Mouse (Mus musculus) urinary bladder, postnatal 14 days (tissue): Measurements from ENCODE around the gene Chdh.
A peak's percentile ranks its signal among the peaks of the same experiment; 100 is the strongest.

Experiments used
- DNase-seq: peaks from one replicate; pipeline ENCODE4 v3.0.0; 2021; ENCODE audit warnings: low spot score

The Chdh gene

DNA sequence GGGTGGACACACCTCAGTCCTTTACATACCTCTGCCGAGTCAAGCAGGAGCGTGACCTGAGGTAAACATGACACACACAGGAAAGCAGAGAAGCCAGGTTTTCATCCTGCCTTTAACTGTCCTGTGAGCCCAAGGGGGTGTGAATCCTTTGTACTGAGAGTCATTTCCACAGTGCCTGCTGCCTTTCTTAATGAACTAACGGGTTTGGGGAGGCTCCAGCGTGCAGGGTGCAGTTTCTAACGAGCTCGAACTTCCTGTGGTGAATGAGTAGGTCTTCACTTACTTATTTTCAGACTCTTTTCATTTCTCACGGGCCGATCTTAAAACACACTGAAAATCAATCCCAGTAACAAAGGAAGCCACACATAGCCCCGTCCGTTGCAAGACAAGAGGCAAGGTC, 5.7 kb downstream of the Chdh start:
- DNase-seq: no peak

DNA sequence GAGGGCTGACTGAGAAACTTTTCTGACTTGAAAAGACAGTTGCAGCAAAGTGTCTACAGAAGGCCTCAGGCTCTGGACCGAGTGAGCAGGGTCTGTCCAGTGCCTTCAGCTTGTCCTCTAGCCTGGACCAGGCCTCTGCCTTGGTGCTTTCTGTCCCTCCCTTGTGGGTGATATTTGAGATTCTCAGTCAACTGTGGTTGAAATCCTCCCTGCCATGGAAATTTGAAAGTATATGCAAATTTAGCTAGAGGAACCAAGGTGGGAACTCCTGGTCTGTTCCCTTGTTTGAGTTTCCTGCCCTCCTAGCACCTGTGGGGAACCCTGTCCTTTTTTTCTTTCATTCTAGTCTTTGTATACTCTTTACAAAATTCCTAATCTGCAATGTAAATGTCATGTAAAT, 6.2 kb downstream of the Chdh start:
- no peak for DNase-seq

DNA sequence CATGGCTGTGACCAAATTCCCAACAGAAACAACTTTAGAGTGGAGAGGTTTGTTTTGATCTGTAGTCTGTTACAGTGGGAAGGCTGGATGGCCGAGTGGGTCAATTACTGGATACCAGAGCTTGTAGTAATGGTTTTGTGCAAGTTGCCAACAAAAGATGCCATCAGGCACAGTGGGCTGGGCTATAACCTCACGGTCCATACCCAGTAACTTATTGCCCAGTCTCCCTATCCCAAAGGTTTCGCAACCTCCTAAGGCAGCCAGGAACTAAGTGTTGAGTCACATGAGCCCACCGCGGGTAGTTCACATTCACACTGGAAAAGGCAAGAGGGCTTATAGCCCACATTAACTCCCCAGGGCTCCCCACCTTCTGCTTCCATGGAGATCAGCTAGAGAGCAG, 7.8 kb downstream of the Chdh start:
- DNase-seq: no peak

DNA sequence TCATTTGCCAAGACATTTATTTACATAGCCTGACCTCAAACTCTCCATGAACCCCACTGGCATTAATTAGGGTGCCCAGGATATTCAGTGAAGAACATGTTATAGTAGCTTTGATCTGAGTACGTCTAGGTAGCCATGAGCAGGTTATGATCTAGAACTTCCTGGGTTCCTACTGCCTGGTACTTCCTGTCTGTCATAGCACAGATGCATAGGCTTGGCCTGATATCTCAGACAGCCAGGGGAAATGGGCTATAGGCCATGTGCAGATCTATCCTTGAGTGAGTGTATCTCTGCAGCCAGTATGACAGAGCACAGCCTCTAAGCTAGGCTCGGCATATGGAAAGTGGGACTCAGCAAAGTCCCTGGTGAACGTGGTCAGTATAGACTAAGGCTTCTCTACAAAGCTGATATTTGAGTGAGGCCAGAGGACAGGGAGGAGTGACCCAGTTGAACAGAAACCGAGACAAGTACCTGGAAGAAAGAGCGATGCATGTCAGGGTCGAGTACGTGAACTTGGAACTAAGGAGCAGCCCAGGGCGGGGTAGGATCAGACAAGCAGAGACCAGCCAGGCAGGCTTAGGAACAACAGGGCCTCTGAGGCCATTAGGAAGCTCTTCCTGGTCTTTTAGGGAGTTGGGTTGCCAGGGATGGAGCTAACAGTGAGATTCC, 9.1 kb downstream of the Chdh start:
- DNase-seq: no peak

DNA sequence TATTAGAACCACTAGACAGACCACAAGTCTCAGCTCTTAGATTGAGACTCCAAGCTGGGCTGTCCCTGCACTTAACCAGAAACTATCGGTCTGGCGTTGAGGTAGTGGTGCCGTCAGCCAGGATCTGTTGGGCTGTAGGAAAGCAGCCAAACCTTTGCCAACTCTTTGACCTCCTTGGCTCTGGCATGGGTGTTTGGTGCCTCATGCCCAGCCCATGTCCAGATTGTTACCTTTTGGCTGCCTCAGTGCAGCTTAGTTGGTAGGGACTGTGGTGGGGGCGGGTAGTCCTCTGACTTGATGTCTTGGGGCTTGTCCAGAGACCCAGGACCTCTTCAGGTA, 9.6 kb downstream of the Chdh start:
- no peak for DNase-seq

DNA sequence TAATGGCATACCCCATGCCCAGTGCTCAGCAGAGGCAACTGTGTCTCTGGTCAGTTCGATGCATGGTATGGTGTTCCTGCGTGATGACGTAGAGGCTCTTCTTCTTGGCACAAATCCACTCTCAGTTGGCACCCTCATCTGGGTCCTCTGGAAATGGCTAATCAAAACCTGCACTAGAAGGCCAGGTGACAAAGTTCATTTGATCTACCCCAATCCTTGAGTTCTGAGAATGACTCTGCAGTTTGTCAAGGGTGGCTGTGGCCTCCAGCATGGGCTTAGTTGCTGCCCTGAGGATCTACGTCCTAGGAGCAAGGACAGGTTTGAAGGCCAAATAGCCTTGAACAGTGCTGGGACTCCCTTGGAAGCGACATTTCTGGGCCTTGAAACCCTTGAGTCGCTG, 10.0 kb downstream of the Chdh start:
- DNase-seq: no peak

DNA sequence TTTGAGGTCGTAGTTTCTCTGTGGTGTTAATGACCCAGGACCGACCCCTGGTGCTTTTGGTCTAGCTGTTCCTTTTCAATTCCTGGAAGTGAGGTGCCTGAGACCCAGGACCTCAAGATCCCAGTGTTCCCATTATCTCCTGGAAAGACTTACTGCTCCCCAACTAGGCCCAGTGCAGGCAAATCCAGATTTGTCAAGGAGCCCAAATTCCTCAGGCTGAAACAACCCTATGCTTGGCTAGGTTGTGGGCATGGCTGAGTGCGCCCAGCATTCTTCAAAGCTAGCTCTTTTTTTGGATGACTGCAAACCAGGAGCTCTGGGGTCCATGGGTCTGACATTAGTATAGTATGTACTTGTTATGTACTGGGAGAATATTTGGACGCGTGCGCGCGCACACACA, 10.6 kb downstream of the Chdh start:
- DNase-seq: no peak

DNA sequence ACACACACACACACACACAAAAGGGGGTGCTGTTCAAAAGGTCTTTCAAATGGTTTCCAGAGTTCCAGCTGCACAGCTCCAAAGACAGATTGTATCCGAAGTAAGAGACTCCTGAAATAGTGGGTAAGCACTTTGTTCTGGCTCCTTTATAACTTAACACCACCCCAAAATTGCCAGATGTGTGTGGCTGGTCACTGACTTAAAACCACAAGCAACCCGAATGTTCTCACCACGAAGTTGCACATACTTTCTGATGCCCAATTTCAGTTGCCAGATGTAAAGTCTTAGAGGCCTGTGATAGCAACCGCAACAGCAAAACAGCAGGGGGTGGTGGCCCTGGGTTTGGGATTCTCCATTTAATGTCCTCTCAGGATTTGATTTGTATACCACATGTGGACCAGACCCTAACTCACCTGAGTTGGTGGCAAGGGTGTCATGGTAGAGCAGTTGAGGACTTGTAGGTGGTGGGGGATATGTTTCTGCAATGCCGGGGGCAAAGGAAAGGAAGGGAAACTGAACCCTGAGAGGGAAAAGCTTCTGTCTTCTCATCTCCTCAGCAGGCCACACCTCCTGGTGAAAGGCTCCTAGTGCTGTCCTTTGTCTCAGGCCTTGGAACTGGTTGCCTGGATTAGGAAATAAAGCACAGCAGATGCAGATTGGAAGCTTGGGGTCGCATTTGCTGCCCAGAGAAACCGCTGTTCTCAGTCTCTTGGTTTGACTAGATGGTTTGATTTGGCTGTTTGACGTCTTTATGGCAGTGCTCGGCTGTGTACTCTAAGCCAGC, 11.2 kb downstream of the Chdh start:
- DNase-seq: no peak

DNA sequence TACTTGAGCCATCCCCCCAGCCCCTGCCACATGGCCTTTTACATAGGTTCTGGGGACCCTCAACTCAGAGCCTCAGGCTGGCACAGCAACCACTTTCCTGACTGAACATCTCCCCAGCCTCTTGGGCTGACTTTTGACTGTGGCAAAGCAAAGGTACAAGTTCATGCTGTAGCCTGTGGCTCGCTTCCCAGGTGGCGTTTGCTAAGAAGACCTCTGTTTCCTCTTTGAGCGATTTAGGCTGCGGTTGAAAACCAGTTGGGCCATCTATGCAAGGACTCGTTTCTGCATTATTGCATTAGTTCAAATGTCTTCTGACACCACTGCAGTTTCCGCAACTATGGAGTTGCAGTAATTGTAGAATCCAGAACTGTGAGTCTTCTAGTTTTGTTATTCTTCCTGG, 13.6 kb downstream of the Chdh start:
- DNase-seq: no peak

DNA sequence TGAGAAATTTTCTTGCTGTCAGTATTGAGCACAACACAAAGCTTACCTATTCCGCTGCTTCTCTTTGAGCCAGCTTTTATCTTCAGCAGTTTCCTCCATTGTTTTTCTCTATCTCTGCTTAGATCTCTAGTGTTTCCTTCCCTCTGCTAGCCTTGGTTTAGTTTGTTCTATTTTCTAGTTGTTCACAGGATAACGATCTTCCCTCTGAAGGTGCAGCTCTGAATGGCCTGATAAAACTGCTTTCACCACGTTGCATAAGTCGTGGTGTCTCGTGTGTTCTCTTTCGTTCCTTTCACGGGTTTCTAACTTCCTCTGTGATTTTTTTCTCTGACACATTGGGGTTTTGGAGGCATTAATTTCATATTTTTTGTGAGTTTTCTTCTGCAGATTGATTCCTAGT, 15.6 kb downstream of the Chdh start:
- no peak for DNase-seq

DNA sequence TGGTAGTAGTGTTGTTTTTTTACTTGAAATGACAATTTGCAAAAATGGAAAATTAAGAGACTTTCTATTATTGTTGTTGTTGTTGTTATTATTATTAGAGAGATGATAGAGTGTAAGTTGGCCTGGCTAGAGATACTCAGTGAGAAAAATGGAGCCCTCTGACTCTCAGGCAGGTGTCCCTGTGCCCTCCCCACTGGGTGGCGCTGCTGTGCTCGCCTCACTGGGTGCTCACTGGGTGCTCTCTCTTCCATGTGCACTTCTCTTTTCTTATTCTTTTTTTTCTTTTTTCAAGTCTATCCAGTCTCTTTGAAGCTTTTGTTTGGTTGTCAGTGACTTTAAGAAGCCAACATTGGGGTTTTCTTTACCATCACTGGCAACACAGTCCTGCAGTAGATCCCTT, 18.6 kb downstream of the Chdh start:
- no peak for DNase-seq

DNA sequence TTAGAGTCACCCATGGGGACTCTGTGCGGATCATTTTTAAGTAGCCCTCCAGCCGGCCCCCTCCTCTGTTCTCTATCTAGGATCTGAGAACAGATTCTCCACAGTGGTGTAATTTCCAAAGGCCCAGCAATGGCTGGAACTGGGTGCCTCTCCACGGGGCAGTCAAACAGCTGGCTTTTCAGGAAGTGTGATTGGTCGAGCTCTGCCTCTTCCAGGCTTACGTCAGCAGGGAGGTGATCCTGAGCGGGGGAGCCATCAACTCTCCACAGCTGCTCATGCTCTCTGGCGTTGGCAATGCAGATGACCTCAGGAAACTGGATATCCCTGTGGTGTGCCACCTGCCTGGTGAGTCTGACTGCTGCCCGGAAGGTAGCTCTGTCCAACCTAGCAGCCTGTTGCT, 24.6 kb downstream of the Chdh start:
- no peak for DNase-seq

DNA sequence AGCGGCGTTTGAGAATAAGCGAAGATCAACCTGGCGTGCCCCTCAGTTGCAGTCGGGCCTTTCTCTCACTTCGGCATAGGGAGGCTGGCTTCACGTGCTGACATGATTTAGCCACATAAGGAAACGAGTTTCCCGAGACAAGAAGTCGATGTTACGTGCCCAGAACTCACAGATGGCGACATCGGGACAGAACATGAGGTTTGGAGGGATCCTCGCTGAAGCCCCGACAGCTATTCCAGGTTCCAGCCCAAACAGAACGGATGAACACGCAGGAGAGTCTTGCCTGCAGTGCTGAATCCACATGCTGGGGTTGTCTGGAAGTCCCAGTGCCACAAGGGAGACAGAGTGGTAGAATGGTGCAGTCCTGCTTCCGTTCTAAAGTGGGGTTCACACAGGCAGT, 29.6 kb downstream of the Chdh start:
- no peak for DNase-seq

DNA sequence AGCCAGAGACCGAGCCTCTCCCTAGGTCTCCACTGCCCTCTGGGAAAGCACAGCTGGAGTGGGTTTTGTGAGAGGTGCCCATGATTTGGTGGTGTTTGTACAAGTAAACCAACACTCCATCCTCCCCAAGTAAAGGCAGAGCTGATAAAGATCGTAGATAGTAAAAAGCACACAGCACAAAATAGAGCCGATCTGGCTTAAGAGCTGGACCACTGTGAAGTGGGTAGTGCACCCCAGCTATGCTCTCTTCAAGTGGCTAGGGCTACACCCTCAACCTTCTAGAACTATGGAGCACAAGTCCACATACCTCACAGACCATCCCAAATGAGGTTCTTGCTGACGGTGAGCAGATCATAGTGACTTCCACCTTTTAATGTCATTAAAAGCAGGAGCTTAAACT, 30.6 kb downstream of the Chdh start:
- no peak for DNase-seq

DNA sequence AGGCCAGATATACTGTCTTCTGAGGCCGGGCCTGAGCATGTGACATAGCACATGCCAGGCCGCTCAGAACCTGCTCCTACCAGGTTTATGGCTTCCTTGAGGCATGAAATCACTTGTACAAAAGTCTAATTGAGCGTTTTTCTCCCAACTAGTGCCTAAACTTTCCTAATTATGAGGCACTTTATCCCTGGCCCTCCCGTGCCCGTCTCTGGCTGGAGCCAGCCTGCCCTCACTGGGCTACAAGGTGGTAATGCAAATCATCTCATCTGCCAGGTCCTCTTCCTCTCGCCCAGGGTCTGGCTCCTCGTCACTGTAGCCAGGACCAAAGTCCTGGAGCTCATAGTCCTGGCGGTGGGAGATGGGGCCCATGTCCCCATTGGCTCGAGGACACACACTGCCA, 33.0 kb downstream of the Chdh start:
- no peak for DNase-seq

DNA sequence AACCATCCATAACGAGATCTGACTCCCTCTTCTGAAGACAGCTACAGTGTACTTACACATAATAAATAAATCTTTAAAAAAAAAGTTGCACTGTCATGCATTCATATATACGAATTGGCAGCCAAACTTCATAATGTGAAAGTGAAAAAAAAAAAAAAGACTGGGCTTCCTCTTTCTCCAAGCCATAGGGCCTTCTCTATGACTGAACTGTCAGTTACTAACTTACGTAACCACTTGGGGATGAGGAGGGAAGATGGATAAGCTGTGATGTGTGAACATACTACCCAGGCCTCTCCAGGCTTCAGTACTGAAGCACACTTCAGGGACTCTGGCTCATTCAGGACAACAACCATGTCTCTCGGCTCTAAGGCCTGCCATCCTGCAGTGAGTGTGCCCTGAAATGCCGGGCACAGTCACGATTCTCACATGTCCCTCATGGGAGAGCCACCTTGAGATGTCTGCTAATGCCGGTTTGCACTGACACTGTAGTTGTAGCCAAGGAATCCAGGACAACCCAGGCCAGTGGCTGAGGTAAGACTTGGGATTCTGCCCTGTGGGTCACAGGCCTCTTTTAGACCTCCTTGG, 34.6 kb downstream of the Chdh start:
- DNase-seq: no peak

DNA sequence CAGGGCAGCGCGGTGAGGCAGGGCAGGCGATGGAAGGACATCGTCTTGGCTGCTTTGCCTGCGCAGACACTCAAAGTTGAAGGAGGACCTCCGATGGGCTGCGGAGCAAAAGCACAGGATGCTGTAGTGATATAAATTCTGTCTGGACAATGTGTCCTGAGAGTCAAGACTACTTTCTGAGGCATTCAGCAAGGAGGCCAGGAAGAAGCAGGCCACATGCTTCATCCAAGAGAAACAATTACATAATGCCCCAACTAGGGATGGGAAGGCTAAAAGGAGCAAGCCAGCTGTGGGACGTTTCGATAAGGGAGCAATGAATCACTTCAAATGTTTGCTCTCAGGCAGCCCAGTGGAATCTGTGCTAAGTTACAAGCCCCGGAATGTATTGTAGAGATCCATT, 36.4 kb downstream of the Chdh start:
- peak; percentile 38 for DNase-seq

DNA sequence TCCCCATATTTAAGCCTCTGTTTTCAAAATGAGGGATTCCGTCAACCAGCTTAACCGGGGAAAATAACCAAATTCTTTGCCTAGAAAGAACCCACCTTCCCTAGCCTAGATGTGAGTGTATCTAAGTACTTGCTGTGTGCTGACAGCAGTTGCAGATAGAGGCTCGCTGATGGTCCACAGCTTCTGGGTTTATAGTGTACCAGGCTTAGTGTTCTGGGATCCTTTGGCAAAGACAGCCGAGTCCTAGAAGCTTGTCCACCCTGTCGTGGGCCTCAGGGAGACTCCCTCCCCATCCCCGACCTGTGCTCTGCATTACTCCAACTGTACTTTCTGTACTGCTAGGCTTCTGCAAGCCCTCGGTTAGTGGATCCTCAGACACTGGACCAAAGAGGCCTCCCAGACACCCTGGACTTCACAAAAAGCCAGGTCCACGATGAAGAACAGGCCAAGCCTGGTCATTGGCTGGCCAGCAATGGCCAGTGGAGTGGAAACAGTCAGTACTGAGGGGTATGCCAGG, 36.9 kb downstream of the Chdh start:
- no peak for DNase-seq

DNA sequence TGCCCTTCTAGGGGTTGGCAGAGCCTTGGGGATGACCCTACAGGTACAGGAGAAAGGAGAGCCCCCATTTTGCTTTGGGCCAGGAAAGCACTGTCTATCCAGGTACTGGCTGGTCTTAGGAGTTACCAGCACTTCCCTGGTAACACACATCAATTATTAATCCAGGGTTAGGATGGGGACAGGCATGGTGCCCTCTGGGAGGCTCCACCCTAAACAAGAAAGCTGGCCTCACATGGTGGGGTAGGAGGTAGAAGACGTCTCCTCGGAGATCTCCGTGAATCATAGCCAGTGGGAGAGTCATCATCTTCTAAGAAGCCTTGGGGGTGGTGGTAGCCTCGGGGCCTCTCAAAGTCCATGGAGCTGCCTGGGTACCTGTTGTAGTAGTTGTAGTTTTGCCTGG, 38.2 kb downstream of the Chdh start:
- DNase-seq: no peak

DNA sequence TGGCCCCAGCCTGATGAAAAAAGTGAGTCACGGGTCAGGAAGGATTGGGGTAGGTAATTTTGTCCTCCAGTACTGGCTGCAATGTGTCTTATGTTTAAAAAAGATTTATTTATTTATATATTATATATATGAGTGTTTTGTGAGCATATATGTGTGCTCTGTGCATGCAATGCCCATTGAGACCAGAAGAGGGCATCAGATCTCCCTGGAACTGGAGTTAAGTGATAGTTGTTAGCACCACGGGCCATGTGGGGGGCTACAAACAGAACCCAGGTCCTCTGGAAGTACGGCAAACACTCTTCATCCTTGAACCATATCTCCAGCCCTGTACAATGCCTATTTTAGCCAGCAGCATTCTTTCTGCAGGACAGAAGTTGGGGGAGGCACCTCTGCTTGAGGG, 39.2 kb downstream of the Chdh start:
- DNase-seq: no peak

DNA sequence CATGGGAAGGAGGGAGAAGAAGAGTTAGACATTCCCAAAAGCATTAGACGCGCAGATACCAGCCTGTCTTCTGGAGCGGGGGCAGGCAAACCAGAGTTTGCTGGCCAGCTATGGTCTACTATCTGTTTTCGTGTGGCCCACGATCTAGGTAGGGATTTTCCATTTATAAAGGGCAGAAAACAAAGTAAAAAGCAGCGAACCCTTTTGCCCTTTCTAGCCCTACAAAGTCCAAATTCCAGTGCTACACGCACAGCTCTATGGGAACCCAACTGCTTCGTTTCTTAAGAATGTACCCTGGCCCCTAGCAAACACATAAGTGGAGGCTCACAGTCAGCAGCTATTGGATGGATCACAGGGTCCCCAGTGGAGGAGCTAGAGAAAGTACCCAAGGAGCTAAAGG, 41.5 kb downstream of the Chdh start:
- no peak for DNase-seq

DNA sequence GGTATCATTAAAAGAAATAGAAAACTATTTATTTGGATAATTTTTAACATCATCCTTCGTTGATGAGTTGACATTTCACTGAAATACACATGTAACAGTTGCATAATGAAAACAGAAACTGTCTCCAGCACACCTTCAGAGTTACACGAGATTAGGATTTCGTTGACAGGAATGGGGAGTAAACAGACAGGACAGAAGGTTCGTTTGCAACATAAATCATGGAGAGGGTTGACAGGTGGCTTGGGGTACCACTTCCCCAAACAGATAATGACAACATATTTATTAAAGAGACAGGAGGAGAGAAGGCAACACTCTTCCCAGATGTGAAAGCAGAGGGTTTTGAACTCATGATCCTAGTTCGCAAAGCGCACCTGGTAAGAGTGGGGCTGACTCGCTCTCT, 46.1 kb downstream of the Chdh start:
- DNase-seq: no peak

DNA sequence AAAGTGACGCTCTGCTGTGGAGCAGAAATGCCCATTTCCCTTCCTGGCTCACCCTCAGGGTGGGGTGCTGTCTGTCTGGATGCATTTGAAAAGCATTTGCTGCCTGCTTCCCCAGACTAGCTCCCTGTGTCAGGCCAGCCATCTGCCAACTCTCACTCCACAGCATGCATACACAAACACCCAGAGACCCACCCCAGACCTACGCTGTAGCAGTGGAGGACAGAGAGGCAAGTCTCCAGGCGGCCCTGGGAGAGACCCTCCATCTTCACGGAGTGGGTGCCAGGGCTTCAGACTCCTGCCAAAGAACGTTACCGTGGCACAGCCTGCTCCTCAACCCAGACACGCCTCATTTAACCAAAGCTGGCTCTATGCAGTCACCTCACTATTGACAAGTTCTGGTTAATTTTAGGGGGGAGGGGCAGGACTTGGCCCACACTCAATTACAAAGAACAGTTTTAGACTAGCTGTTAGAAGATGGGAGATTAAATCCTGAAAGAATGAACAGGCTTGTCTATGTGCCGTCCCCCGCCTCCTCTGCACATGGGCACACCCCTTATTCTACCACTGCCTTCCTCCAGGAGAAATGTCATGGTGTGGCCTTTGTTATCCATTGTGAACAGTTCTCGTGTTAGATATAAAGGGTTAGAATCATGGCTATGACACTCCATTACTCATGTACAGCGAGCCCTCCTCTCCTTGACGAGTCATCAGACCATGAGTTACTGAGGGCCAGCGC, 47.4 kb downstream of the Chdh start:
- DNase-seq: peak; percentile 12
